Mouse (Mus musculus) CH12.LX (cell line): ENCODE data around the gene Dcaf10. TPM values are rescaled to one million over a fixed set of nuclear protein-coding genes. Genes with fewer than 3 reads are reported as not detected.
"Not testable (repeated sequence)": the region's sequence is repeated elsewhere in the genome, so short reads cannot be mapped to it uniquely, and the experiment has no call there.

Experiments used
- DNase-seq: peaks from one replicate; pipeline ENCODE4 v3.0.0-alpha.2; 2013; ENCODE audit errors: extremely low read depth
- H3K27ac ChIP-seq: 2 replicates; pipeline ENCODE4 v1.5.1; 2012; ENCODE audit warnings: low read depth, mild to moderate bottlenecking, control low read depth, moderate library complexity; ENCODE audit not compliant: insufficient read depth
- H3K27me3 ChIP-seq: replicated peaks from 2 replicates; pipeline ENCODE3; 2012; ENCODE audit warnings: inconsistent platforms
- H3K36me3 ChIP-seq, 2 experiments: replicated peaks in 1 of 2; 2 replicates each; pipeline versions ENCODE3 to v1.6.1; 2012; ENCODE audit warnings: inconsistent platforms in 1 of 2, low read length in 1 of 2, mild to moderate bottlenecking in 1 of 2, mixed read lengths in 1 of 2, moderate library complexity in 1 of 2; ENCODE audit not compliant: control insufficient read depth in 1 of 2, insufficient read depth in 1 of 2
- H3K4me1 ChIP-seq, 2 experiments: 2 replicates each; pipeline ENCODE4 v1.6.1; 2012; ENCODE audit warnings: inconsistent platforms in 1 of 2, moderate library complexity in 1 of 2; ENCODE audit not compliant: insufficient read depth in 2 of 2, control insufficient read depth in 1 of 2
- H3K4me2 ChIP-seq: 2 replicates; pipeline ENCODE4 v1.6.1; 2012; ENCODE audit warnings: low read depth, mild to moderate bottlenecking, control low read depth; ENCODE audit not compliant: poor library complexity, insufficient read depth, severe bottlenecking
- H3K4me3 ChIP-seq, 3 experiments: fragments of 150-350 bp in 1 of 3; sonication (generic) in 1 of 3; replicated peaks in 1 of 3; 2 replicates each; pipeline versions ENCODE3 to v1.5.1; 2011 to 2012; ENCODE audit warnings: low read depth in 2 of 3, low read length in 2 of 3, mild to moderate bottlenecking in 2 of 3, moderate library complexity in 2 of 3, control low read depth in 1 of 3, improper control_type of control experiment in 1 of 3, inconsistent platforms in 1 of 3, mixed read lengths in 1 of 3; ENCODE audit not compliant: poor library complexity in 1 of 3
- H3K79me2 ChIP-seq: replicated peaks from 2 replicates; pipeline ENCODE4 v1.6.1; 2012; ENCODE audit warnings: mild to moderate bottlenecking, moderate library complexity; ENCODE audit not compliant: control insufficient read depth, poor library complexity, insufficient read depth, severe bottlenecking; ENCODE audit errors: extremely low read depth
- H3K9ac ChIP-seq: 2 replicates; pipeline ENCODE4 v1.6.1; 2012; ENCODE audit warnings: low read depth, mild to moderate bottlenecking, control low read depth, moderate library complexity; ENCODE audit not compliant: insufficient read depth
- H3K9me3 ChIP-seq: replicated peaks from 2 replicates; pipeline ENCODE3; 2012; ENCODE audit warnings: low read length, inconsistent platforms, mixed read lengths
- ETS1 ChIP-seq: conservative IDR thresholded peaks from 2 replicates; pipeline ENCODE4 v1.6.1; 2012; ENCODE audit warnings: low read depth, mild to moderate bottlenecking, inconsistent platforms, low read length, improper control_type of control experiment, moderate library complexity
- KAT2A ChIP-seq: IDR thresholded peaks from 2 replicates; pipeline ENCODE4 v1.6.1; 2012; ENCODE audit warnings: low read length, improper control_type of control experiment, inconsistent platforms; ENCODE audit not compliant: insufficient replicate concordance
- MAZ ChIP-seq: IDR thresholded peaks from 2 replicates; pipeline ENCODE4 v1.6.1; 2012; ENCODE audit warnings: low read depth, mild to moderate bottlenecking, inconsistent platforms, low read length, improper control_type of control experiment, moderate library complexity
- MYC ChIP-seq: IDR thresholded peaks from 2 replicates; pipeline ENCODE4 v1.6.1; 2011; ENCODE audit warnings: low read depth, mild to moderate bottlenecking, improper control_type of control experiment, low read length
- POLR2A ChIP-seq: IDR thresholded peaks from 2 replicates; pipeline ENCODE4 v1.6.1; 2011; ENCODE audit warnings: low read depth, mild to moderate bottlenecking, improper control_type of control experiment, low read length
- SMC3 ChIP-seq: IDR thresholded peaks from 2 replicates; pipeline ENCODE4 v1.6.1; 2011; ENCODE audit warnings: low read depth, low read length, improper control_type of control experiment
- dilution Hi-C: fragments of 300-500 bp; cut with MboI; formaldehyde crosslinking; loops from 2 replicates; pipeline ENCODE4 v1.14.3; 2020; ENCODE audit warnings: low sequenced_read_pairs; ENCODE audit not compliant: extremely low pct_unique_long_range_greater_than_20kb, extremely low pct_ligation_motif_present
- in situ Hi-C: fragments of 300-500 bp; cut with MboI; formaldehyde crosslinking; loops from 3 replicates; pipeline ENCODE4 v1.14.3; 2019; ENCODE audit warnings: low sequenced_read_pairs, low pct_ligation_motif_present, low pct_unique_long_range_greater_than_20kb, mixed read lengths
- polyA plus RNA-seq: library from polyadenylated mRNA; unstranded; fragments of >175 nt; gene quantifications from 2 replicates; pipeline ENCODE4 v1.2.1, GENCODE M21; 2012; ENCODE audit warnings: low read depth; ENCODE audit not compliant: insufficient read length
- total RNA-seq, 2 experiments: library from RNA; depleted of rRNA; stranded (reverse); fragments of 300-350 nt in 1 of 2; fragments of >200 nt in 1 of 2; gene quantifications; 2 replicates each; pipeline ENCODE4 v1.2.3; 2012 to 2014

Gene Dcaf10
- total and polyA plus RNA-seq, 3 experiments, result 6.8 to 11.6 (median 11.1) TPM

GRCm38 (mm10) chr4:45376573-45376972, 34.7 kb downstream of the Dcaf10 start:
- no peaks in the 10 kb centered on the region for H3K27me3 ChIP-seq
- no peak overlapping the region for H3K4me2 ChIP-seq
- in situ Hi-C loops (no loop called here), dilution Hi-C loops (no loop called here)
- H3K4me1 ChIP-seq, result no peaks in the 10 kb centered on the region
- H3K9me3 ChIP-seq, result no peaks in the 10 kb centered on the region
- H3K9ac ChIP-seq, result no peak overlapping the region
- H3K4me3 ChIP-seq, result no peak overlapping the region
- H3K36me3 ChIP-seq, result peaks cover 32 to 56% of the 10 kb centered on the region in 2 experiments
- no peak for DNase-seq
- H3K79me2 ChIP-seq, result no peaks in the 10 kb centered on the region
- TF ChIP-seq ETS1 (no peak), MYC (no peak), MAZ (no peak), POLR2A (no peak), KAT2A (no peak), SMC3 (no peak)
- no peak overlapping the region for H3K27ac ChIP-seq

- H3K27ac ChIP-seq, H3K79me2 ChIP-seq, H3K9ac ChIP-seq, DNase-seq, H3K9me3 ChIP-seq, dilution Hi-C loops, H3K4me2 ChIP-seq, H3K27me3 ChIP-seq, H3K4me1 ChIP-seq, in situ Hi-C loops, H3K4me3 ChIP-seq: not testable (repeated sequence)
- peaks cover 6 to 19% of the 10 kb centered on the region in 2 experiments for H3K36me3 ChIP-seq
Observed at GRCm38 (mm10) chr4:45380903-45381580, 39.1 kb downstream of the Dcaf10 start.

GRCm38 (mm10) chr4:45382133-45382532, 40.2 kb downstream of the Dcaf10 start:
- in situ Hi-C loops, H3K4me1 ChIP-seq, H3K27ac ChIP-seq, H3K4me2 ChIP-seq, H3K27me3 ChIP-seq, H3K9ac ChIP-seq, dilution Hi-C loops, H3K4me3 ChIP-seq, H3K9me3 ChIP-seq, H3K36me3 ChIP-seq, DNase-seq, H3K79me2 ChIP-seq: not testable (repeated sequence)

- H3K79me2 ChIP-seq, H3K27me3 ChIP-seq, in situ Hi-C loops, H3K4me2 ChIP-seq, DNase-seq, dilution Hi-C loops, H3K9me3 ChIP-seq, H3K27ac ChIP-seq, H3K9ac ChIP-seq, H3K4me1 ChIP-seq, H3K36me3 ChIP-seq, H3K4me3 ChIP-seq: not testable (repeated sequence)
Observed at GRCm38 (mm10) chr4:45387296-45387695, 45.4 kb downstream of the Dcaf10 start.
